Mouse (Mus musculus) heart, postnatal 10 days (tissue): ENCODE results near the gene Arap2. TPM values are rescaled to one million over a fixed set of nuclear protein-coding genes. Genes with fewer than 3 reads are reported as not detected.

Experiments
- DNase-seq, 2 experiments: peaks; one replicate each; pipeline ENCODE4 v3.0.0; 2021
- intact Hi-C: fragments of 180-260 bp; cut with DNase I; formaldehyde crosslinking; loops from one replicate; pipeline ENCODE4 v1.15.1; 2025
- total RNA-seq, 2 experiments: library from RNA; stranded (reverse); gene quantifications; 2 replicates each; pipeline ENCODE4 v1.2.3; 2021

Arap2 gene
- total RNA-seq, 2 experiments from 2014 or later: 7.0 to 13.6 TPM

DNA sequence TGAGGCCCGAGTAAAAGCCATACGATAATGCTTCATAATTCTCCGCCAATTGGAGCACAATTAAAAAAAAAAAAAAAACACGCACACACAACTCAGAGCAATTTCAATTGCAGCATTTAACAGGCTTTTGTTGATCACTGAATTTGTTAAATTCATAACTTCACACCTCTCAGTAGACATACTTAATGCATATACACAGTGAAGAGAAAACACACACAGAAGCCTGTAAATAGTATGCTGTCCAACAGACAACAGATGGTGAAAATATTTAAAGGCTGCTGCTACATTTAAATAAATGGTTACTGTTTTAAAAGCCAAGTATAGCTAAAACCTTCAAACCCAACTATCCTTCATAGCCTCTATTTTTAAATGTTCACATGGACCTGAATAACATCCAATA, 123.6 kb downstream of the Arap2 start:
- DNase-seq: no peak
- intact Hi-C loops: no loop called here

DNA sequence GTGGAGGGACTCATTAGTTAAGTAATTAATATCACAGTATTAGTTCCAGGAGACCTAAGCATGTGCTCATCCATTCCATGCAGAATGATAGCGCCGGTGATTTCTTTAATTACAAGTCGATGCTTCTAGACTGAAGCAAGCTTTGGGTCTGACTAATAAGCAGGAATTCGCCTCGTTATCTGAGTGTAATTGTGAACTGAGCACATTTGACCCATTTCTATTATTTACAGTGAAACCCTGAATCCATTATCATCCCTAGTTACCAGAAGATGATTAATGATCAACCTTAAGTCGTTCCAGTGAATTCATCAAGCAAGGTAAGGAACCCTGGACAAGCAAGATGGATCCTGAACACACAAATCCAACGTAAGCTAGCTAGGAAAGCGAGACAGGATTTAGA, 125.5 kb downstream of the Arap2 start:
- intact Hi-C loops: no loop called here
- DNase-seq: no peak

DNA sequence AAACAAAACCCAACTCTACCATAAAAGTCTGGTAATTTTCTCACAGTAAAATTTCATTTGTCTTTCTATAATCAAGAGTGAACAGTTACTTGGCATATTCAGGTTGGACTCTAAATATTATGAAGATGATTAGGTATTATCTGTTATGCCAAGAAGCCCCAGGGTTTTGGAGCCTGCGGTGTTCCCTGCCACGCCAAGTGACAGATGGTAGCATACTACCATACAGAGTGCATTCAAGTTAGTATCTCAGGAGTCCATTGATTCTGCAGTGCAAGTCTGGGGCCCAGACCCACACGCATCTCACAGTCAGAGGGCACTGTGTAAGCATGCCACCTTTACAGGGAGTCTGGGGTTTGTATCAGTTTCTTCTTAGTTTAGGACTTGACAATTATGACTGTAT, 129.6 kb downstream of the Arap2 start:
- no peak for DNase-seq
- intact Hi-C loops: no loop called here

DNA sequence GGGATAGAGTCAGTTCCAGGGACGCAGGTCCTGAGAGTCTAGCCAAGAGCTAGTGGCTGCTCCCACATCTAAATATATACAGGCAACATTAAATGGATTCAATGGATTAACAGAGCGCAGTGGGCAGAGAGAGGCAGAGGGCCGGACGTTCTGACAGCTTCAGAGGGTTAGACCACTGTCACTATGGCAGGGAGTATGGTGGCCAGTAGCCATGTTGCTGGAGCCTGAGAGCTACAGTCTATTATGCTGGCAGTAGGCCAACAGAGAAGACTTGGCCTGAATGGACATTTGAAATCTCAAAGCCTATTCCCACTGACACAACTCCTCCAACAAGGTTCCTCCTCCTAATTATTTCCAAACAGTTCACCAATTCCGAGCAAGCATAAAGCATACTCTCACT, 137.1 kb downstream of the Arap2 start:
- intact Hi-C loops: no loop called here

DNA sequence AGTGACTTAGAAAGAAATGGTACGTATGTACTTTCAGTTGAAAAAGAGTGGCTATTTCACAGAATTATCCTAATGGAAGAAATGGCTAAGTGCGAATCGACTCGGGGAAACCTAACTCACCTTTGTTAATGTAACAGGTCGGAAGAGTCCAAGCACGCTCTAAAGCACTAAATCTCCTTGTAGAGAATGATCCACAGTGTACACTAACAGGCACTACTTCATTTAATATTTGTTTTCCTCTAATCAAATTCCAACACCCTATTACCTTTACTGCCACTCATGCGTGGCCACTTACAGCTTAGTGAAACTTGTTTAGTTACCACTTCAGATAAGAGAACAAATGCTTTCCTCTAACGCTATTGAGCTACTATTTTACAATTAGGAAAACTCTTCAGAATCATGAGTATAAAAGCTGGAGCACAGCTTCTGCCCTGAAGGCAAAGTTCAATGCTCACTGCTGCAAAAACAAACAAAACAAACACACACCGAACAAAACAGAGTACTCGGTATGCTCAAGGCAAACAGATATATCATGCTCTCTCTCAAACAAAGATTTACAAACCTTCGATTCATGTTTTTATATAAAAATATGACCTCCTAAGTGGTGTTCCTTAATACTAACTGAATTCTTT, 143.0 kb downstream of the Arap2 start:
- no peak for DNase-seq
- intact Hi-C loops: no loop called here

More for the DNA sequence above, 137.1 kb downstream of the Arap2 start:
- no peak for DNase-seq

DNA sequence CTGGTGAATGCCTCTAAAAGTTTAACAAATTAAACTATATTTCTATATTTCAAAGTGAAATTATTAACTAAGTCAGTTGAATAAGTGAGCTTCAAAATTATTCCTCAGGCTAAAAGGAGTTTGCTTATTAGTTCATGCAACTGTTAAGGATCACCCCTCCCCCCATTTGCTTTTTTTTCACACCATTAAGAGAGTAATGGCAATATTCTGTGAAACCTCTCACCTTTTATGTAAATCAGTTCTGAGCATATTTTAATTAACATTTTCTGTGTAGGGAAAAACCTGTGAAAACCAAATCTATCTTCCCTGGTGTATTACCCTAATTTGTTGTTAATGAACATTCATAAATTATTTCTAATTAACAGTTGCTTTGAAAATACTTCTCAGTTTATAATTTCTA, 147.7 kb downstream of the Arap2 start:
- DNase-seq: no peak
- intact Hi-C loops: no loop called here

DNA sequence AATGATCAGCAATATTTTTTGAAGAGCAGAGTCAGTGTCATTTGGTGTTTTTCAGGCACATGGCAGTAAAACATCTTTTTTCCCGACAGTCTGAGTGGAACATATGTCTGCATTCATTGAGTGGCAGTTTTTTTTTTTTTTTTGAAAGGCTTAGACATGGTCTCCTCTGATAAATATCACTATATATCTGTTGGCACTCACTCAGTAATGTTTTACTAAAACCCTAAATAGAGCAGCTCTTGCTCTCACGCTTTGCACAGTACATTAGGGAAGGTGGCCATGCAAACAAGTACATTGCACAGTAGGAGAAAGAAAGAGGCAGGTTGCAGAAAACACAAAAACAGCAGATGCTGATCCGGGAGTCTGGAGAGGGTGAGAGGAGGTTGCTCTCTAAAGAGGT, 154.0 kb downstream of the Arap2 start:
- no peak for DNase-seq
- intact Hi-C loops: no loop called here

DNA sequence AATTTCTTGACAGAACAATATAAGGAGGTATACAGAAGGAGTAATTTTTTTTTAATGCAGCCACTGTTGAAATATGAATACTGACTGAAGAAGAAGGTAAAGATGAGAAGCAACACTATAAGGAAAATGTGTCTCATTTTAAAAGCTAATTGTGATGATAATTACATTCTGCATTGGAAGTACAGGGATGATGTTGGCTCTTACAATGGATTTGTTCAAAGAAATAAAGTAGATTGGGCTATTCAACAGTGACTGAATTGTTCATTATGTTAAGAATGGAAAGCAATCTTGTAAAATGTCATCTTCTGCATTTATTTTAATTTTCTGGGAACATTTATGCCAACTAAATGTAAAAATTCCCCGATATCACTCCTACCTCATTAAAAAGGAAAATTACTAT, 178.6 kb downstream of the Arap2 start:
- no peak for DNase-seq
- intact Hi-C loops: no loop called here

DNA sequence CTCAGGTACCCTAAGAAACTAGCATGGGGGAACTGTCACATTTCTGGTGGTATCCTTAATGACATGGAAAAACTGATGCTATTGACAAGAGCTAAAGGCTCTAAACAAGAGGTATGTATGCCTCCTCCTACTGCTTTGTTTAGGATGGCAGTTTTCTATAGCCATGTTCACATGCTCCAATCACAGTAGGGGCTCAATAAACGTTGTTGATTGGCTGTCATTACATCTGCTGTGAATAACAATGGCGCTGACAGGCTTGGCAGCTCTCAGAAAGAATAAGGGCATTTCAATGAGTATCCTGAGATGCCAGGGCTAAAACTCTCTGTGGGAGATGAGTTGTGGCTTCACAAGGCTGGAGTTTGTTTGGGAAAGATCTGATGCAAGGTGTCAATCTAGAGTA, 183.3 kb downstream of the Arap2 start:
- intact Hi-C loops: no loop called here

DNA sequence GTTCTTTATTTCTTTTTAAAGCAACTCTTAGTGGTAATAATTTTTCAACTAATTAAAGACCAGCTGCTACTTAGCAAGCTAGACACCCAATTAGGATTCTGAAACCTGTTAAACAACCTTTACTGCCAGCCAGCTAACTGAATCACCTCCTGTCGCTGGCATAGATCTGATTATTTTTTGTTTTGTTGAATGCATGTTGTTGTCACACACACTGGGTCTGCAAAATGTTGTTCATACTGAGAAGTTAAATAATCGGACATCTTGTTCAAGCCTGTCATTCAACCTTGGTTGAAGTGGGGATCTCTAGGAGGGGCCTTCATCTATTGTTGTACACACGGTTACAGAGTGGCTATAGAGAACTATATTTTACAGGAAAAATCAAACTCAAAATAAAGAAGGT, 184.3 kb downstream of the Arap2 start:
- intact Hi-C loops: no loop called here
- no peak for DNase-seq

More for the DNA sequence above, 183.3 kb downstream of the Arap2 start:
- DNase-seq: no peak

DNA sequence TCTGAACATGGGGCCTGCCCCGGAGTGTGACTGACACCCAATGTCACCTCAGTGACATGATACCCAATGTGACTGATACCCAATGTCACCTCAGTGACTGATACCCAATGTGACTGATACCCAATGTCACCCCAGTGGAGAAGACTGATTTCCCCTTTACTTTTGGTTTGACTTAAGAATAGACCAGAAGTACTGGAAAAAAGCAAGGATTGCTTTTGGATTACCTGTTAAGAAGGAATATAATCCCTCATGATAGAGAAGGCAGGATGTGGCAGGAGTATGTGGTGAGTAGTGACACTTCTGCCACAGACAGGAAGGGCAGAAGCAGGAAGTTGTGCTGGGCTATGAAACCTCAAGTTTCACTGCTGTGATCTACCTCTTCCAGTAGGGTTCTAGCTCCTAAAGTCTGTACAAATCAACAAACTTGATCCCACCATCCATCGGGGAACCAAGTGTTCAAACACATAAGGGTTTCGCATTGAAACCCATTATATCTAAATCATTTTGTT, 191.6 kb downstream of the Arap2 start:
- DNase-seq: no peak
- intact Hi-C loops: no loop called here

Other genes with a start within 250 kb of the Arap2 start
- gene Dthd1, start 47.7 kb upstream of the Arap2 start, total RNA-seq: not detected